Mouse (Mus musculus) lung, embryonic 14.5 days (tissue): ENCODE data around the gene Magee2. TPM values are rescaled to one million over a fixed set of nuclear protein-coding genes. Genes with fewer than 3 reads are reported as not detected.
"Not testable (repeated sequence)": the region's sequence is repeated elsewhere in the genome, so short reads cannot be mapped to it uniquely, and the experiment has no call there.

Experiments used
- ATAC-seq: fragments of 200-750 bp; cut with Nextera tagmentation; 2 replicates; pipeline ENCODE4 v1.8.0; 2017; ENCODE audit warnings: mild to moderate bottlenecking, moderate TSS enrichment, moderate library complexity; ENCODE audit not compliant: insufficient read depth
- DNase-seq: peaks from one replicate; pipeline ENCODE4 v3.0.0-alpha.2; 2015
- H3K27ac ChIP-seq: fragments of 300-500 bp; sonication (generic); 2 replicates; pipeline ENCODE4 v1.5.1; 2014; ENCODE audit warnings: low read depth, mild to moderate bottlenecking, moderate library complexity
- H3K27me3 ChIP-seq: fragments of 300-500 bp; sonication (generic); 2 replicates; pipeline ENCODE4 v1.6.1; 2014; ENCODE audit warnings: low read length, control low read depth; ENCODE audit not compliant: insufficient read depth
- H3K36me3 ChIP-seq: fragments of 300-500 bp; sonication (generic); 2 replicates; pipeline ENCODE4 v1.6.1; 2014; ENCODE audit warnings: control low read depth; ENCODE audit not compliant: insufficient read depth
- H3K4me1 ChIP-seq: fragments of 300-500 bp; sonication (generic); 2 replicates; pipeline ENCODE4 v1.6.1; 2014; ENCODE audit warnings: antibody characterized with exemption, control low read depth; ENCODE audit not compliant: insufficient read depth
- H3K4me2 ChIP-seq: fragments of 300-500 bp; sonication (generic); 2 replicates; pipeline ENCODE4 v1.6.1; 2014; ENCODE audit warnings: mild to moderate bottlenecking
- H3K4me3 ChIP-seq: fragments of 300-500 bp; sonication (generic); 2 replicates; pipeline ENCODE4 v1.5.1; 2014; ENCODE audit warnings: low read depth, low read length
- H3K9ac ChIP-seq: fragments of 300-500 bp; sonication (generic); 2 replicates; pipeline ENCODE4 v1.6.1; 2014
- H3K9me3 ChIP-seq: fragments of 300-500 bp; sonication (generic); 2 replicates; pipeline ENCODE4 v1.6.1; 2016; ENCODE audit warnings: low read depth, low read length, control low read depth
- CTCF ChIP-seq: IDR thresholded peaks from 2 replicates; pipeline ENCODE4 v1.5.1; 2016; ENCODE audit warnings: antibody characterized with exemption, low read depth
- WGBS: fragments of 180-500 bp; shearing (Covaris S2); extraction: QIAGEN DNeasy Blood & Tissue Kit; methylation state at CpG from one replicate; pipeline ENCODE4 v1.1.7; 2014; 5-methylcytosine and 5-hydroxymethylcytosine counted together
- polyA plus RNA-seq: library from polyadenylated mRNA; unstranded; fragments of >200 nt; fragmentation: Nextera tagmentation; extraction: Ambion mirVana; gene quantifications from 2 replicates; pipeline ENCODE4 v1.2.1, GENCODE M21; 2014

The Magee2 gene
- polyA plus RNA-seq, result 4.1 and 4.5 TPM in 2 replicates

DNA sequence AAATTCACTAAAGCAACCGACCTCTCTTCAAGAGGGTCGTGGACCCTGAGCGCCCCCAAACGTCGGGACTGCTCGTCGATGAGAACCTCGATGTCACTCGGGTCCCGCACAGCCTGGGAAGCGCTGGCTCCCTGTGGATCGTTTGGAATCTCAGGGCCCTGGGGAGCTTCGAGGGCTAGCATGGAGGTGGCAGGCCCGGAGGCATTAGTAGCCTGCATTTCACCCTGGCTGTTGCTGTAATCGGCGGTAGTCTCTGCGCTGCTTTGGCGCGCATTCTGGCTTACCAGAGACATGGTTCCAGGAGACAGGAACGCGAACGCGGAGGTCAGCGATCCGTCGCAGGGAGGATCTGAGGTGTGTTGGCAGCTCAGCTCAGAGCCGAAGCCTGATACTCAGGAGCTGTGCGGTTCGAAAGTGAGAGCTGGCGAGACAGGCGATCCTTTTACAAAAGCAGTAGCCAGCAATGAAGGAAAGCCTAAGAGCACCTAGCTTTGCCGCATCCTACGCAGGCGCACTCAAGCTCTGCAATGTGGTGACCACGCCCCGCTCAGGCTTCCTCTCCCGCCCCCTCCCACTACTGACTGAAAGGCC, at the start of gene Magee2:
Gene Magee2 (minus strand): TSS at position 517 of the 591 bp plus-strand sequence.
- no peak; the same call in 1 of the 2 replicates for TF ChIP-seq CTCF
- peak; percentile 69 for DNase-seq
- WGBS, result 16% methylated on average over 37 of the region's 37 CpGs
- Histone ChIP-seq H3K4me3 (peak within 1 kb of the TSS; percentile 40), H3K27me3 (peaks cover 4% of the 10 kb centered on the region; the same call in 1 of the 2 replicates), H3K9me3 (no peaks in the 10 kb centered on the region), H3K4me1 (no peaks in the 10 kb centered on the region), H3K36me3 (no peaks in the 10 kb centered on the region), H3K4me2 (peak within 1 kb of the TSS; percentile 62), H3K9ac (peak within 1 kb of the TSS; percentile 42), H3K27ac (no peak within 1 kb of the TSS)
- peak; percentile 91 for ATAC-seq

DNA sequence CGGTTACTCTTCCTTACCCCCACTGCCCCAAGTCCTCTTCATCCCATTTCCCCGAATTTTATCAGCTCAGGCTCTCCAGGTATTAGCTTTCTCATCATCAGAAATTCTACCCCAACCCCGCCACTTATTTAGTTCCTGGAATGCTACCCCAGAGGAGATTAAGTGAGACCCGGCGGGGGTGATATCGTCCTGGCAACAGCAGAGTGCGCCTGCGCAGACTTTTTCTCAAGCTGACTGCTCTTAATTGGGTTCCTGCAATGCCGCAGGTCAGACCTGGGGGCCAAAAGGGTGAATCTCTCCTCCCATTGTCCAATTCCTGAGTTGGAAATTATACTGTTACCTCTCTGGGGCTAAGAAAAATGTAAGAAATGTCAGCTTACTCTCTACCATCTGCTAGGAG, 3.5 kb downstream of the Magee2 start:
- DNase-seq, result peak; percentile 14
- H3K27me3 ChIP-seq, result peaks cover 4% of the 10 kb centered on the region; the same call in 1 of the 2 replicates
- 34% methylated on average over 9 of the region's 9 CpGs for WGBS

DNA sequence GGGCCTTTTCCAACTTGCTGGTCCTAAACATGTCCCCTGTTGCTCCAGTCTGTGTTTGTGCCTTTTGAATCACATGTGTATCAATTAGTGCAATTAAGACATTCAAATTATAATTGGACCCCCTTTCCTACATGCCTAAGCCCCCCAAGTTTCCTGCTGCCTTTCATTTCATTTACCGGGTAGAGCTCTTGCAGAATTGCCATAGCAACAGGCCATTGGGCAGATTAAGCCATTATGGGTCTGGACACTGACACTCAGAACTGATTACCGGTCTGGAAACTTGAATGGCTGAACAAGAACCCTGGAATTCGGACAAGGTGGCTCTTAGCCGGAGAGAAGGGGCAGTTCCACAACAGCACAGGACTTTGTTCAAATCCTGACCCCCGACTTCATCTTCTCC, 39.5 kb downstream of the Magee2 start:
- ATAC-seq, H3K27me3 ChIP-seq, H3K27ac ChIP-seq, H3K36me3 ChIP-seq, H3K4me3 ChIP-seq, H3K4me1 ChIP-seq, H3K9me3 ChIP-seq, H3K4me2 ChIP-seq, H3K9ac ChIP-seq, DNase-seq: not testable (repeated sequence)
- 68% methylated on average over 4 of the region's 5 CpGs for whole genome bisulfite sequencing

More for the DNA sequence above, 3.5 kb downstream of the Magee2 start:
- Histone ChIP-seq H3K27ac (no peak overlapping the region), H3K9ac (no peak overlapping the region), H3K4me1 (no peaks in the 10 kb centered on the region), H3K9me3 (no peaks in the 10 kb centered on the region), H3K4me3 (no peak overlapping the region), H3K4me2 (no peak overlapping the region), H3K36me3 (no peaks in the 10 kb centered on the region)
- ATAC-seq, result no peak
- no peak for TF ChIP-seq CTCF

DNA sequence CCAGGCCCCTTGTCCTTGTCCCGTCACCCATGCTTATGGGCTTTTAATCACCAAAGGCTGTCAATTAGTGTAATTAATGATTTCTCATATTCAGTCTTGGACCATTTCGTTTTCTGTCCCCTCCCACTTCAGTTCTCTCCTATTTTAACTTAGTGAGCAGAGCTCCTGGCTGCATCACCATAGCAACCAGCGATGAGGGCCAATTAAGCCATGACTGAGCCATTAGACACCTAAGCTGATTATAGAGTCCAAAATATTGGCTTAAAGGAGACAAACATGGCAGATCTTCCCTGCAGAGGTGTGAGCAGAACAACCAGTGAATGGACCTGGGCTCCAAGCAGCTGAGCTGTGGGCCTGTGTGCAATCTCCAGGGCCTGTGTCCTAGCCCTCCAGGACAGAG, 40.1 kb downstream of the Magee2 start:
- WGBS, result 100% methylated on average over 1 of the region's 3 CpGs
- H3K36me3 ChIP-seq, H3K4me3 ChIP-seq, H3K4me2 ChIP-seq, H3K9ac ChIP-seq, H3K27me3 ChIP-seq, H3K27ac ChIP-seq, DNase-seq, ATAC-seq, H3K9me3 ChIP-seq, H3K4me1 ChIP-seq: not testable (repeated sequence)

DNA sequence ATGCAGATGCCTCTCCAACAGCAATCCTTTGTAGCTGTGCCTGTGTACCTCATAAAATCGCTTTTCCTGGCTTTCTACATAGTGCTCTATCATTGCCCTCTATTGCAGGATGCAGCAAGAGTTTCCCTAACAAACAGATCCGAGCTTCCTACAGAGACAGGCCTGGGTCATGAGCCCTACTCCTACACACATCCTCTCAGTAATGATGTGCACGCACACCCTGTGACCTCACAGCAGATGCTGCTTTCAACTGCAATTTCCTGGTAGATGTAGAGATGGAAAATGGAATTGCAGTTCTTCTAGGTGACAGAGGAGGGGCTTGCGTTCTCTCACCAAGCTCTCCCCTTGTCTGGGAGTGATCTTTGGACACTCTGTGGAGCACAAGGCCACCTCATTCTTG, 43.4 kb downstream of the Magee2 start:
- H3K4me3 ChIP-seq, H3K9me3 ChIP-seq, H3K4me1 ChIP-seq, ATAC-seq, DNase-seq, H3K27ac ChIP-seq, H3K36me3 ChIP-seq, H3K27me3 ChIP-seq, H3K4me2 ChIP-seq, H3K9ac ChIP-seq: not testable (repeated sequence)
- 59% methylated on average over 4 of the region's 4 CpGs for WGBS

Other genes starting within 250 kb of the Magee2 start
- gene Zdhhc15, start 186.2 kb downstream of the Magee2 start, polyA plus RNA-seq, result 13.0 and 13.2 TPM in 2 replicates
- 57.4 and 85.9 TPM in 2 replicates for gene Pbdc1, start 222.5 kb upstream of the Magee2 start, polyA plus RNA-seq